ENCODE assay signal across 11 mouse cellular contexts in the genomic region with DNA sequence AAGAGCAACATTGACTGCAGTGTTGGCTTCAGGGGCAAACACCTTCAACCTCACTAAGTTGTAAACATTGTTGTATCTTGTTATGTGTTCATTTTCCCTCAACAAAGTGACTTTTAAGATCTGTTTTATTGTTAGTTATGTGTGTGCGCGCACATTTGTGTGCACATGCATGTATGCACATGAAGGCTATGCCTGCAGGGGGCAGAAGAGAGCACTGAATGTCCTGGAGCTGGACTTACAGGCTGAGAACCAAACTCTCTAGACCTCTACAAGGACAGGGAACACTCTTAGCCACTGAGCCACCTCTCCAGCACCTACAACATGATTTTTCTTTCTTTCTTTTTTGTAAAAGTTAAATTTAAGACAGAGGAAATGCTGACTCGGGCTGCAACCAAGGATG.
DNase-seq lines count a peak whose midpoint lies in the region; TF ChIP-seq lines count a peak whose summit lies in the region.
"Had no signal": no experiment of that assay in that cellular context is flagged by ENCODE, and none has a peak within 500 bp of the region (broad histone marks: within the 10 kb centered on the region; RNA-seq: fewer than 3 reads in every experiment).

No protein-coding gene starts in this region.

- no peak overlapping the region for H3K27ac ChIP-seq in gastrocnemius, adult 2 months
- H3K27ac ChIP-seq in bone marrow macrophage, adult 2 months (ENCODE audit: insufficient read depth, low read depth, low read length) = no peak overlapping the region
- H3K27ac ChIP-seq: hindbrain, embryonic 15.5 days had no signal

- no peak for TF ChIP-seq POLR2A in bone marrow macrophage, adult 2 months (IDR thresholded peaks at IDR 0.05; ENCODE audit: borderline replicate concordance, low read depth, low read length)

- DNase-seq in gastrocnemius, adult 2 months = no peak
- DNase-seq in gastrocnemius, postnatal 14 days = no peak
- peak; percentile 24 for DNase-seq in retina, postnatal 1 day
- no peak for DNase-seq in retina, embryonic 14.5 days (ENCODE audit: low spot score)
- peak; percentile 44 for DNase-seq in thymus, postnatal 0 days (ENCODE audit: low spot score)
- no peak for DNase-seq in heart, adult 11 months
- DNase-seq in layer of hippocampus, postnatal 25 days (ENCODE audit: extremely low spot score in 1 of 2, low spot score in 1 of 2) = no peak
- DNase-seq: cerebellum, adult 18-20 months; lung, postnatal 4 days had no signal

- TF ChIP-seq CTCF in gastrocnemius, adult 2 months (IDR thresholded peaks at IDR 0.05) = peak; percentile 24; the same call in 1 of the 2 replicates
- TF ChIP-seq CTCF in bone marrow macrophage, adult 2 months (IDR thresholded peaks at IDR 0.05; ENCODE audit: low read depth, low read length) = 0 out of 2 replicates have a peak, but pooled peaks have one; percentile 10

- H3K4me1 ChIP-seq in bone marrow macrophage, adult 2 months (ENCODE audit: control insufficient read depth, insufficient read depth, low read length) = no peaks in the 10 kb centered on the region
- H3K4me1 ChIP-seq: hindbrain, embryonic 15.5 days had no signal

- intact Hi-C loops in gastrocnemius, adult 2 months (cut with DNase I) = no loop called here
- intact Hi-C loops in gastrocnemius, postnatal 14 days (cut with DNase I; ENCODE audit: low total_unique reads) = no loop called here

- H3K4me3 ChIP-seq in gastrocnemius, adult 2 months = no peak overlapping the region
- no peak overlapping the region for H3K4me3 ChIP-seq in bone marrow macrophage, adult 2 months (ENCODE audit: insufficient read depth, low read length)
- H3K4me3 ChIP-seq: hindbrain, embryonic 15.5 days had no signal

Comparison
In these comparisons a context has a peak if more than half of its experiments do, and no peak if none do; other contexts are left out.
1. DNase-seq: peak in retina, postnatal 1 day (single experiment) and thymus, postnatal 0 days (single experiment); none in gastrocnemius, adult 2 months (single experiment), gastrocnemius, postnatal 14 days (single experiment), retina, embryonic 14.5 days (single experiment), heart, adult 11 months (single experiment) and layer of hippocampus, postnatal 25 days (0 of 2).